Mouse (Mus musculus): ENCODE measurements at regions not wholly inside any gene's neighbourhood (a gene's known extent, or its start where the extent isn't known, plus 50 kb on each side); places are given as distances from the start of the nearest gene placed in this dataset.

DNA sequence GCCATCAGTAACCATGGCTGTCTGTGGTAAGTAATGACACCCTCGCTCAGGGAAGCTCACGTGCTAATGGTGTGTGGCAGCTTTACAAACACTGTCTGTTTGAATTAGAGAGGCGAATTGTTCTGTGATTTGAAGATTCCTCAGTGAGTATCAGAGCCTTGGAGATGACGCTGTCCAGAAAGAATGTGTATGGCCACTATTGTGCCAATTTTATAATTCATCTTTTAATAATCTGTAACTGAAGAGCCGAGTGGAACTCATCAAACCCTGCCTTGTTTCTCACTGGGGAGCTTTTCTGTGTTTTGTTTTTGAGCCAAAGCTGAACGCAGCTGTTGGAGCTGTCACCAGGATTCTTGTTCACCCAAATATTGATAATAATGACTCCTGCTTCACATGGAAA is 171.7 kb downstream of the Dact1 start:
- DNase-seq (ENCODE audit: low spot score in 2 of 2) = peak; percentile 26 to 56

DNA sequence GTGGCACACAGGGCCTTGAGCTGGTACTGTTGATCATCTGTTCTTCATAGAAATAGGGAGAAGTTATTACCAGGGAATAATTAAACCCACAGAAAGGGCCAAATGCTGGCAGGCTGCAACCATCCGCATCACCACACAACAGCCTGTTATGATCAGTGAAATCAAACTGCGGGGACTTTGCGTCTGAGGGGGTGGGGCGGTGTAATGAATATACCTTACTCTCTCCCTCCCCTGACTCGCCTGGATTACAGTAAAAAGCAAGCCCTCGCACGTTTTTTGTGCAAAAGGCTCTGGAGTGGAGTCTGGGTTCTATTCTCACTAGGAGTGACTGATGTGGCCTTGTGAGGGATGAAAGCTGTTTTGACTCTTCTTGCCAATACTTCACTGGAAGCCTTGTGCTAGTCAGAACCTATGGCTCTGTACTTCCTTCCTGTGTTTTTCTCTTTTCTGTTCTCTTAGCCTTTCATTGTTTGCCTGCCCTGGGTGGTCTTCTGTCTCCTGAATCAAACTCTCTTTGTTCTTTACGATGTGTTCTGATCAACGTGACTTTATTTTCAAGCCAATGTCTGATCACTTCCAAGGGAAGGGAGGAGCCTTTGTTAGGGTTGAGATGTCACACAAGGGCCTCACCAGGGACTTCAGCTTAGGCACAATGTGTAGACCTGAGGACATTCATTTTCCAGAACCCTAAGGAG is 172.4 kb downstream of the Dact1 start:
- DNase-seq (ENCODE audit: low spot score in 2 of 2) = peak; percentile 59 to 73

DNA sequence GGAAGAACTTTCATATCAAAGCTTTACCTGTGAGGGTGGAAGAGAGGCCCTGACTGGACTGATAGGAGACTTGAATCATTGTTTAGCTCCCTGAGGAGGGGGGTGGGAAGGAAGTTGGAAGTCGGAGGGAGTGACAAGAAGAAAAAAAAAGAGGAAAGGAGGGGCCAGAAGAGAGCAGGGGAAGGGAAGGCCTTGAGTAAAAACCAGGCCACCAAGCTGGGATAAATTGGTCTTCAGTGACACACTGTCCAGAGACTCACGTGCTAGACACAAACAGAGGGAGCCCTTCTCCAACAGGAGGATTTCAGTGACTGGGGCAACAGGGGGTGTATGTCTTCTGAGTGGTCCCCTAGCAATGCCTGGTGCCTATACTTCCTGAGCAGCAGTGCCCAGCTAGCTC is 172.9 kb downstream of the Dact1 start:
- no peak for DNase-seq (ENCODE audit: low spot score in 2 of 2)

DNA sequence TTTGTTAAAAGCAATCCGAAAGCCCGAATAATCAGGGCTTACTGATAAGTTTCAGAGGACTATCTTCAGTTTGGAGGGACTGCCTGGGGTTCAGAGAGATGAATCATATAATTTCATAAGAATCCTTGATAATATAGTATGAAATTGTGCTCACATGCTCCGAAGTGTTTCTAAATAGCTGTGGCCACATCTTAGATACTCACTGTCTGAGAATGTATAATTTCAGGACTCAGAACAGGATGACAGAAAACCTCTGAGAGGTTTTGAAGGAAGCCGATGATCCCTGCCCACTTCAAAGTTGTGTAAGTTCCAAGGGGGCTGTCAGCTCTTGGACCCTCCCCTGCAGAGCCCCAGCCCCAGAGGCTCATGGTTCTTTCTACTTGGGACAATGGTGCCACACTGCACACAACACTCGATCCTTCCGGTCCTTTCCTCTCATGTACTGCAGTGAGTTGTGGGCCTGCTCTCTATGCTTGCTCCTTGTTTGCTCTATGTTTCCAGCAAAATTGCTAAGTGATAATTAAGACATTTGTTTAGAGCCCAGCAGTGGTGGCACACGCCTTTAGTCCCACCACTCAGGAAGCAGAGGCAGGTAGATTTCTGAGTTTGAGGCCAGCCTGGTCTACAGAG is 174.0 kb downstream of the Dact1 start:
- no peak for DNase-seq (ENCODE audit: low spot score in 2 of 2)

DNA sequence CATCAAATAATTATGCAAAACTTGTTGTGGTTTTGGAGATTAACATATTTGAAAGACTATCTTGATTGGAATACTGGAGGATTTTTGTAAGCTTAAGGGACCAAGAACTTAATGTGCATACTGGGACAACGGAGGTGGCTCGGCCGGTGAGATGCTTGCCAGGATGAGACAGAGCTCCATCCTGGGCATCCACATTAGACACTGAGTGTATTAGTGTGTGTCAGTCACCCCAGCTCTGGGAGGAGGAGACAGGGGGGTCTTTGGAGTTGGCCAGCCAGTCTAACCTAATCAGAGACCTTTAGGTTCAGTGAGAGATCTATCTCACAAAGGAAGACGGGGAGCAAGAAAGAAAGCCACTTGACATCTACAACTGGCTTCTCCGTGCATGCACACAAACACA is 174.6 kb downstream of the Dact1 start:
- no peak for DNase-seq (ENCODE audit: low spot score in 2 of 2)

DNA sequence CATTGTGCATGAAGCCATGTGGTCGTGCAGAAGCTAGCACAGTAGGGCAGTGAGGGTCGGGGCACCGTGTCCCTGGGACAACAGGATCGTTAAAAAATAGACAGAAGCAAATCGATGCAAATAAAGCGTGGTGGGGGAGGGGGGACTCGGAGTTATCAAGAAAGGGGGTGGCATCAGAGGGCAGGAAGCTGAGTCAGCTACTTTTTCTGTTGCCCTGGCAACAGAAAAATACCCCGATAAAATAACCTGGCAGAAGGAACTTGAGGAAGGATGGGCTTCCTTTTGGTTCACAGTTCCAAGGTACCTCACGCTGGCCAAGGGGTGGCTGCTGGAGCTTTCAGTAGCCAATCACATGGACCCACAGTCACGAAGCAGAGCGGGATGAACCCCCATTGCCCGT is 176.4 kb downstream of the Dact1 start:
- DNase-seq (ENCODE audit: low spot score in 2 of 2) = no peak

DNA sequence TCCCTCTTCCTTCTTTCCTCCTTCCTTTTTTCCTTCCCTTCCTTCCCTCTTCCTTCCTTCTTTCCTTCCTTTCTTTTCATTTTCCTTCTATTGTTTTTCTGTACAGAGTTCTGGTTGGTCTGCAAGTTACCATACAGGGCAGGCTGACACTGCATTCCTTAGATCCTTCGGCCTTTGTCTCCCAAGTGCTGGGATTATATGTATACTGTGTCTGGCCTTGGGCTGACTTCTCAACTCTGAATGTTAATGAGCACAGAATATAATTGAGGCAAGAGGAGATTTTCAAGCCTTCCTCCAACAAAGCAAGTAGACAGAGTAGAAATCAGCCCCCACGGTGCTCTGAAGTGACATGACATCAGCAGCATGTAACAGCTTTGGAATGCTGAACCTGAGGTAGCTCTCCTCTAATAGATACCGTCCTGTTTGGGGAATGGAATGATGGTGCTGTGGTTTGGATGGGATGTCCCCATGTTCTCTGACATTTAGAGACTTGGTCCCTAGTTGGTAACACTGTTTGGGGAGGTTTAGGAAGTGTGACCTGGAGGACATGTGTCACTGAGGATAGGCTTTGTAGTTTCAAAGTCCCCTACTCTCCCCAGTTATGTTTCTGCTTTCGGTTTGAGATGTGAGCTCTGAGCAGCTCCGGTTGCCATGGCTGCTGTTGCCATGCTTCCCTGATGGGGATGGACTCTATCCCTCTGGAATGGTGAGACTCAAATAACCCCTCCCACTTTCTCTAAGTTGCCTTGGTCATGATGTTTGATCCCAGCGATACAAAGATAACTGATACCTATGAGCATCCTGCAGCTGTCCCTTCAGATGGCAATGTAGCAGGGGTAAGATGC is 178.1 kb downstream of the Dact1 start:
- no peak for DNase-seq (ENCODE audit: low spot score in 2 of 2)

DNA sequence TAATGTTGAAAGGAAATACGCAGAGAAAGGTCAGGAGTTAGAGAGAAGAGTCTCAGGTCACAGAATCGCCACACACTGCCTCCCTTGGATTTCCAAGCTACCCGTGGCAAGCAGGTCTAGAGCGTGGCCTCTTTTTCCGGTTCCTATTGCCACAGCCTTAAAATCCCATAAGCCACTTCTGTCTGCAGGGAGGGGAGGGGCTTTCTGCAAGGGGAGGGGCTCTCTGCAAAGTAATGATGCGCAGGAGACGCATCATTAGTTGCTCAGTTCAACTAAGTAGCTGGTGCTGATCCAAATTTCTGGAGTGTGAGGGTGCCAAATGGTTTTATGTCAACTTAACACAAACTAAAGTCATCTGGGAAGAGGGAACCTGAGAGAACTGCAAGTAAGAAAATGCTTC is 179.6 kb downstream of the Dact1 start:
- DNase-seq (ENCODE audit: low spot score in 2 of 2) = no peak

DNA sequence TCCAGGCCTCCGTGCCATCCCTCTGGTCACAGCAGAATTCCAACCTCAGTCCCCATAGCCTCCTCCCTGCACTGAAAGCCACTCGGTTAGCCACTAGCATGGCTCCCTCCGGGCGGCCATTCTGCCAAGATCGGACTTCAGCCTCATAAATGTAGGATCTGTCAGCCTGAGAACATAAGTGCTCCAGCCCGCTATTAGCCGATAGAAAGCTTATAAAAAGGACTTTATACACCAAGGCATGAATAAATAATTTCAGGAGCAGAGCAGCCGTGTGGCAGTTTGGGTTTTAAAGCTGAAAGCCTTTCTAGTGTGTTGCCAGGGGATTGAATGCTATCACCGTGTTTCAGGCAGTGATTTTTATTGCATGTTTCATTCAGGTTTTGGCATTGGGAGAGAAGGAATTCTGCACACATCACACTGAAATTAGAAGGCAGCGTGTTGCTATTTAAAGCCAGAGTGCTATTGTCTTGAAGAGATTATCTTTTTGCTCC is 185.2 kb downstream of the Dact1 start:
- DNase-seq (ENCODE audit: low spot score in 2 of 2) = no peak

DNA sequence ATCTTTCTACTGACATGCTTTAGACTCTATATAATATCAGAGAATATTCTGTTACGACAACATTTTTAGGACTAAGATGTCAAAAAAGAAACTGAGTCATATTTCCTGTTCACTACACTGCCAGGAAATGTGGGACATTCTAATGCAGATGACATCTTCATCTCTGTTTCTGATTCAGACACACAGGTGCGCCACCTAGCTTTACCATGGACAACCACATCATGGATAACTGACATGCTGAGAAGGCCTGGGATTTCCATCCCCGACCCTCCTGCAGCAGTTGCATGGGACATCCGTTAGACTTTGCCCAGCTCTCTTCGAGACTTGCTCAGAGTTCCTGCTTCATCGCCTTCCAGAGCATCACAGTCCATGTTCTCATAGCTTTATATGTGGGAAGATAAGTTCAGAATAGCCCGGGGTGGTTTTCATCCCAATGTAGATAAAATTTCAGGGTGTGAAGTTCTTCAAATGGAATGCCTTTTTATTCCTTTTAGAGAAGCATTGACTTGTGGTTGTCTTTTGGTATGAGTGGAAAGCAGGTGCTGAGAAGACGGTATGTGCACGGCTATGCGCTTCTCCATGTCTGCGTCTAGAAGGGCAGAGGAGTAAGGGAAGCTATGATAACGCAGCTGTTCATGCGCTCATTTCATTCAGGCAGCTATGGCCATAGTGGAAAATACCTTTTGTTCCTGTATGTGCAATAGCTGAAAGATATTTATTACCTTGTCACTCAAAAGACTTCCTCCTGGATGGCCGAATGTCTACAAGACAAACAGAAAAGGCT is 188.8 kb downstream of the Dact1 start:
- DNase-seq (ENCODE audit: low spot score in 2 of 2) = no peak

DNA sequence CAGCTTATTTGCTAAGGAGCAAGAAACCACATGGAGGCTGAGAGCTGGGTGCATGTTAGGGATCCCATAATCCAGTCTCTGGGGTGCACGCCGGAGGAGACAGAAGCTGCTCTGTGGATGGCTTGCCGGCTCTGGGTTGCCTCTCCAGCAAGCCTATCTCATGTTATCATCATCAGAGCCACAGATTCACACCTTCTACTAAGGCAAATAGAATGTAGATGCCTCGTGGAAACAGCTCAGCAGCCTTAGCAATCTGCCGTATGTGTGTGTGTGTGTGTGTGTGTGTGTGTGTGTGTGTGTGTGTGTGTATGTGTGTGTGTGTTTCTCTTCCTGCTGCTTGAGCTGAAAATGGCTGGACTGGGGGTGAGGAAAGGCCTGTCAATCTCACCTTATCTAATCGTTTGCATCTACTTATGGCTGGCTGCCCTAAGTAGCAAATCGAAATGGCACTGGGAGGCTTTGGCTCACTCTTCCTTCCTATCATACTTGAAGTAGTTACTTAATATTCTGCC is 191.7 kb downstream of the Dact1 start:
- no peak for DNase-seq (ENCODE audit: low spot score in 2 of 2)

DNA sequence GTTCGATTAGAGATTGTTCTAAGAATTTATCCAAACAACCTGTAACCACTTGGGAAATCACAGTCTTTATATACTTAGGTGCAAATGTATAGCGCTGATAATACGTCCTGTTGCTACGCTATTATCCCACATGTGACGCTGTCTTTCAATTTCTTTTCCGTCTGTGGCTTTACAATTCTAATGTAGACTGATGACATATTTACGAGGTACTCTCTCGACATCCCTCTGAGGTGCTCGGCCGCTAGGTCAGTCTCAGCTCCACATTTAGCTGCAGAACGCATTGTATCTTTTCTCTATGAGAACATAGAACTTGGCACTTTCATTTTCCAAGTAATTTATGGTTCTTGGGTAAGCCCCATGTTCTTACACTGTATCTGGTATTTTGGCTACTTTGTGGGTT is 193.6 kb downstream of the Dact1 start:
- no peak for DNase-seq (ENCODE audit: low spot score in 2 of 2)

DNA sequence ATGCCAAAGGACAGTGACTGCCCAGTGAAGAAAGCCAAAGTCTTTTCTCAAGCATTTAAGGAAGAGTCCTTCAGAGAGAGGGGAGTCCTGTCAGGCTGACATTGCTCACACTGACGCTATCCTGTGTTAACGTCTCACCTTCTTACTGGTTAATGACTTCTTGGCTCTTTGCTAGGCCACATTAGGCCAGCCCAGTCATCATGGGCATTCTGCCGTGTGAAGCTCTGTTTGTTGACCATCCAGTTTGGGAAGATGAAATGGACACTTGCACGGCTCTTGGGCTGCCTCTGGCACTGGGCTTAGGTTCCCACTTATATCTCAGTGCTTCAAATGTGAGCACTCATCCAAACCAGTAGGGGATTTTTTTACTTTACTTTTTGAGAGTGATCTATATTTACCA is 196.5 kb downstream of the Dact1 start:
- no peak for DNase-seq (ENCODE audit: low spot score in 2 of 2)

DNA sequence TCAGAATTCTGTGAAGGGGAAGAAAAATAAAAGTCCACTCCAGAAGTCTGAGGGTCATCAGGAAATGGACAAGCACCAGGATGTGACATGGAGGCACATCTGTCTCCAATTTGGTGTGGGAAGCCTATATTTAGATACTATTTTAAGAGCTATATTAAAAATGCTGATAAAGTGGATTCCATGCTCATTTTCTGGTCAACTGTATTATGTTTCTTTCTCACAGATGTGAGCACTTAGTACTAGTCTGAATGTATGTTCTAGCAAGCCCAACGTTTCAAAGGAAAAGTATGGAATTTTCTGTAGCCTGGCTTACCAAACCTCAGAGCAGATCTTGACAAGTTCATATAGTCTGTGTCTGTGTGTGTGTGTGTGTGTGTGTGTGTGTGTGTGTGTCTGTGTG is 197.0 kb downstream of the Dact1 start:
- no peak for DNase-seq (ENCODE audit: low spot score in 2 of 2)

DNA sequence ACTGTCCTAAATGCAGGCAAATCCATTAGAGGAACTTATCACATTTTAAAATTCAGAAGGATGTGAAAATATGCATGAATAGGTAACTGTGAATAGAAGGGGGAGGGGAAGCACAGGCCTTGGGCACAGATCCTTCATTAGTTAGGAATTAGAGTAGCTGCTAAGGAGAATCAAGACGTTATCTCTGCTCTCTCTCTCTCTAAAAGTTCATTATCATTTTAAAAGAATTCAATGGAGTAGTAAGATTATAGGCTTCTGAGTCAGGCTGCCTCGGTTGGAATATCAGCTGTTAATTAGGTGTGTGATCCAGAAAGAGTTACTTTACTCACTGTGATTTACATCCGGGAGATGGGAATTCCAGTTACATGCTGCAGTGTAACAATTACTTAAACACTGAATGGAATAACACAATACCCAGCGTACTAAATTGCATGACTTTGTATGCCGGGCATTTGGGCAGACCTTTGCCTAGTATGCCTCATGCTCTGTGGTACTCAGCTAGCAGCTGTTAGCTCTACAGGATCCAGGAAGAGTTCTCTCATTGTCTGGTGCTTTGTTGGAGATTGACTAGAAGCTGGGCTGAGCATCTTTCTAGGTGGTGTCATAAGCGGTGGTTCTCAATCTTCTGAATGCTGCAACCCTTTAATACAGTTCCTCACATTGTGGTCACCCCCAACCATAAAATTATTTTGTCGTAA is 203.4 kb downstream of the Dact1 start:
- no peak for DNase-seq (ENCODE audit: low spot score in 2 of 2)

DNA sequence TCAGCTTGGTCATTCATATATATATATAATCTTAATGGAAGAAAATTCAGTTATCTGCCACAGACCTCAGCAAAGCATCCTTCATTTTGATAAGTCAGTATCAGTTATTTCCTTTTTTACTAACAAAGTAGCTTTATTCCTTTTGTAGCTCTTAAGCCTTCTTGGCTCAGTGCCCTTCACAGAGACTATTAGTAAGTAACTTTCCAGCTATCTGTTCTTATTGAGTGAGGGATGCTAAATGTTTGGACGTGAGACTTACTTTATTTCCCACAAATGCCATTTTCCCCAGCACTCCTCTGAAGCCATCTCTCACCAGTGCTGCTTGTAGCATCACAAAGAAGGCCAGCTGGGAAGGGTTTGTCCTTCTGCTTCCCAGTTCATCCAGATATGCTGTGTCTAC is 209.8 kb downstream of the Dact1 start:
- DNase-seq (ENCODE audit: low spot score in 2 of 2) = no peak

DNA sequence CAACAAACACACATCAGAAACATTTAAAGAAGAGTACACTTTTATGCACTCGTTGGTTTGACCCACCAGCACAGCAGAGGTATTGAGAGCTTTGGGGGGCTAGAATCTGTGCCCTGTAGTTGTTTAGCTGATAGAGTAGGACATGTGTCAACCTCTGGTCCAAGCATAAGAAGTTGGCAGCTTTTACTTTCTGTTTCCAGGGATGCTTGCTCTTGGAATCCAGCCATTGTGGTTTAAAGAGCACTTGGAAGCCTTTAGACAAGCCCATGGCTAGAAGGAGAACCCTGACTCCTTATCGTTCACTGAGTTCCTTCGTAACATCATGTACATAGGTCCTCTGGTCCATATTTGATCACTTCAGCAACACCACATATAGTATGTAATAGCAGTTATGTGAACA is 212.3 kb downstream of the Dact1 start:
- no peak for DNase-seq (ENCODE audit: low spot score in 2 of 2)

DNA sequence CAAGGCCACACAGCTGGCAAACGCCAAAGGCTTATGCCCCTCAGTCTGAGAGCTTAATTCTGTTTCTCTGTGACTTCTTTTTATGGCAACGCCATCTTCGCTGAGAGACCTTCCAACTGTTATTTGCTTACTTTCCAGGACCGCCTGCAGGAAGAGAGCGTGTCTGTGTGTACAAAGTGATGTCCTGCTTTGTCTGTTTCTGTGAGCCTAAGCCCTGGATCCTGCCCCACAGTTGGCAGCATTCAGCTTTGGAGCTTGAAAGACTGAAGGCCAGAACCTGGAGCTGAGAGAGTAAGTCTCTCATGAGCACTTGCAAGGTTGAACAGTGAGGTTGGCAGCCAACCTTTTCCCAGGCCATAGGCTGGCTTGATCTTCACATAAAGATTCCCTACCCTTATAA is 212.8 kb downstream of the Dact1 start:
- peak in 1 of 2 experiments; percentile 26 for DNase-seq (ENCODE audit: low spot score in 2 of 2)

DNA sequence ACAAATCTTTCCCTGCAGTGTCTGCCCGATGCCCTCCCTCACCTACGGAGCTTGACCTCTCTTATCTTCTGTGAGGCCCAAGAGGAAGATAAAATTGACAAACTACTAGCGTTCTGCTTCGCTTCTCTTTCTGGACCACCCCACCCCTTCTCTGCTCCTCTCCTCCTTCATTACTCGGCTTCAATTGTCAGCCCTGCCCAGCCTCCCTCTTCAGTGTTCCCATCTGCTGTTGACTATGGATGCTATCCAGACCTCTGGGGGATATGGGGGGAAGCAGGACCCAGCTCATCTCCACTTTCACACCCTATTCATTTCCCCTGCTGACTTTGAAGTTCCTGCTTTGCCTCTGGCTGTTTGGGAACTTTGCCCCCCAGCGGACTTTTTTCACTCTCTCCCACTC is 214.5 kb downstream of the Dact1 start:
- peak; percentile 15 to 18 for DNase-seq (ENCODE audit: low spot score in 2 of 2)

DNA sequence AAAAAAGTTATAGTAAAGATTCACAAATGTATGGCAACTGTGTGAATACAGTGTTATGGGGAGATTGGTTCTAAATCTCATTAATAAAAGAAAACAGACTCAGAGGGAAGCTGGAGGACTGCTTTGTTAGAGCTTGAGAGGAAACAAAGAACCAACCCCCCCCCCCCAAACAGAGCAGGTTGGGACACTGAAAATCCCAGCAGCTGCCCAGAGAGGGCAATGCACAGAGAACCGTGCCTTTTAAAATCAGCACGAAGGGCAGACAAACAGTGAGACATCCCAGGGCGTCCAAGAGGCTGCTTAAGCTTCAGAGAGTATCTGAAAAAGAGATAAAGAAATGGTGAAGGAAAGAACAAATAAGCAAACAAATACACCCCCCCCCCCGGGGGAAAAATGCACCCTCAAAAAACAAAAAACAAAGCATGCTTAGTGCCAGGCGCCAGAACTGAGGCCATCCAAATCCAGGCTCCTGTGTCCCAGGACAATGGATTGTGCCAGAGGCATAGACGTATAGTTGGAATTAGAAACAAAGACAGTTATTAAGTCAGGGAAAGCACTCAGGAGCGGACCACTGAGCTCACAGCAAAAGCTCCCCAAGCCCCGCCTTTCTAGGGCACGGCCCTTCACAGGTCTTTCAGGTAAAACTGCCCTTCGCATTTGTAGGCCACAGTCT is 215.7 kb downstream of the Dact1 start:
- no peak for DNase-seq (ENCODE audit: low spot score in 2 of 2)

Measured in layer of hippocampus, postnatal 14 days (tissue).